Mouse (Mus musculus) cerebellum, adult 2 months (tissue): ENCODE data around the gene Madd.
A peak's percentile ranks its signal among the peaks of the same experiment; 100 is the strongest.

Experiments
- CTCF ChIP-seq: fragments of 200-500 bp; IDR thresholded peaks from 2 replicates; pipeline ENCODE4 v1.5.1; 2011; ENCODE audit warnings: low read depth, mild to moderate bottlenecking, control low read depth, low read length, moderate library complexity, borderline replicate concordance; ENCODE audit not compliant: insufficient read depth
- POLR2A ChIP-seq: fragments of 200-500 bp; IDR thresholded peaks from 2 replicates; pipeline ENCODE4 v1.6.1; 2011; ENCODE audit warnings: low read length, control low read depth, borderline replicate concordance; ENCODE audit not compliant: insufficient read depth

- TF ChIP-seq CTCF = no peak
- peak; percentile 66; the same call in 1 of the 2 replicates for TF ChIP-seq POLR2A
Observed at GRCm38 (mm10) chr2:91182016-91182404, 1.6 kb downstream of the Madd start.
